Mouse (Mus musculus) neural tube, embryonic 15.5 days (tissue): ENCODE measurements around the gene Orai3. TPM values are rescaled to one million over a fixed set of nuclear protein-coding genes. Genes with fewer than 3 reads are reported as not detected.

Experiments
- ATAC-seq: fragments of 200-750 bp; cut with Nextera tagmentation; 2 replicates; pipeline ENCODE4 v1.8.0; 2017; ENCODE audit warnings: mild to moderate bottlenecking, moderate TSS enrichment, moderate library complexity; ENCODE audit not compliant: low FRiP score
- H3K27ac ChIP-seq: fragments of 300-500 bp; sonication (generic); replicated peaks from 2 replicates; pipeline ENCODE4 v1.5.1; 2015; ENCODE audit warnings: mild to moderate bottlenecking, inconsistent platforms
- H3K27me3 ChIP-seq: fragments of 300-500 bp; sonication (generic); replicated peaks from 2 replicates; pipeline ENCODE4 v1.6.1; 2015; ENCODE audit warnings: inconsistent platforms
- H3K36me3 ChIP-seq: fragments of 300-500 bp; sonication (generic); 2 replicates; pipeline ENCODE4 v1.6.1; 2015; ENCODE audit warnings: inconsistent platforms
- H3K4me1 ChIP-seq: fragments of 300-500 bp; sonication (generic); 2 replicates; pipeline ENCODE4 v1.6.1; 2015; ENCODE audit warnings: inconsistent platforms
- H3K4me2 ChIP-seq: fragments of 300-500 bp; sonication (generic); 2 replicates; pipeline ENCODE4 v1.6.1; 2015; ENCODE audit warnings: inconsistent platforms, mild to moderate bottlenecking, moderate library complexity
- H3K4me3 ChIP-seq: fragments of 300-500 bp; sonication (generic); replicated peaks from 2 replicates; pipeline ENCODE4 v1.5.1; 2015; ENCODE audit warnings: mild to moderate bottlenecking, inconsistent platforms
- H3K9ac ChIP-seq: fragments of 300-500 bp; sonication (generic); replicated peaks from 2 replicates; pipeline ENCODE4 v1.6.1; 2015; ENCODE audit warnings: mild to moderate bottlenecking, inconsistent platforms
- H3K9me3 ChIP-seq: fragments of 300-500 bp; sonication (generic); replicated peaks from 2 replicates; pipeline ENCODE4 v1.6.1; 2016; ENCODE audit warnings: inconsistent platforms
- whole genome bisulfite sequencing: fragments of 180-500 bp; shearing (Covaris S2); methylation state at CpG from one replicate; pipeline ENCODE4 v1.1.7; 2015; ENCODE audit warnings: mixed read lengths; 5-methylcytosine and 5-hydroxymethylcytosine counted together
- polyA plus RNA-seq: library from polyadenylated mRNA; unstranded; fragments of >200 nt; fragmentation: Nextera tagmentation; extraction: Ambion mirVana; gene quantifications from 2 replicates; pipeline ENCODE4 v1.2.1, GENCODE M21; 2015

The Orai3 gene
- polyA plus RNA-seq, 1 experiment from 2014 or later: 8.6 TPM

GRCm38 (mm10) chr7:127747559-127748234, 21.9 kb upstream of the Orai3 start:
- Histone ChIP-seq H3K9ac (peak overlapping the region; percentile 95), H3K27ac (no peak overlapping the region; the same call in 1 of the 2 replicates), H3K4me2 (peak overlapping the region; percentile 88), H3K4me3 (peak overlapping the region; percentile 85), H3K27me3 (no peaks in the 10 kb centered on the region), H3K36me3 (peaks cover 48% of the 10 kb centered on the region), H3K4me1 (peaks cover 30% of the 10 kb centered on the region), H3K9me3 (no peaks in the 10 kb centered on the region)
- ATAC-seq: no peak
- WGBS: 41% methylated on average over 6 of the region's 6 CpGs

GRCm38 (mm10) chr7:127748235-127748560, 21.4 kb upstream of the Orai3 start:
- 94% methylated on average over 28 of the region's 28 CpGs for WGBS
- no peaks in the 10 kb centered on the region for H3K9me3 ChIP-seq
- H3K27me3 ChIP-seq: no peaks in the 10 kb centered on the region
- H3K9ac ChIP-seq: no peak overlapping the region
- H3K36me3 ChIP-seq: peaks cover 53% of the 10 kb centered on the region
- peaks cover 35% of the 10 kb centered on the region for H3K4me1 ChIP-seq
- peak overlapping the region; percentile 85; the same call in 1 of the 2 replicates for H3K4me3 ChIP-seq
- H3K4me2 ChIP-seq: peak overlapping the region; percentile 88
- no peak for ATAC-seq
- H3K27ac ChIP-seq: no peak overlapping the region; the same call in 1 of the 2 replicates

- no peak overlapping the region for H3K27ac ChIP-seq
- no peak for ATAC-seq
- no peaks in the 10 kb centered on the region for H3K27me3 ChIP-seq
- no peaks in the 10 kb centered on the region for H3K9me3 ChIP-seq
- peaks cover 43% of the 10 kb centered on the region for H3K4me1 ChIP-seq
- no peak overlapping the region for H3K4me2 ChIP-seq
- no peak overlapping the region for H3K4me3 ChIP-seq
- peaks cover 73% of the 10 kb centered on the region for H3K36me3 ChIP-seq
- H3K9ac ChIP-seq: no peak overlapping the region
- 87% methylated on average over 19 of the region's 19 CpGs for WGBS
Observed at GRCm38 (mm10) chr7:127750131-127751127, 19.2 kb upstream of the Orai3 start.

- Histone ChIP-seq H3K4me2 (no peak overlapping the region), H3K27me3 (no peaks in the 10 kb centered on the region), H3K9me3 (no peaks in the 10 kb centered on the region), H3K4me3 (no peak overlapping the region), H3K36me3 (peaks cover 85% of the 10 kb centered on the region), H3K9ac (no peak overlapping the region), H3K4me1 (peaks cover 54% of the 10 kb centered on the region), H3K27ac (no peak overlapping the region)
- 93% methylated on average over 5 of the region's 5 CpGs for WGBS
- ATAC-seq: no peak
Observed at GRCm38 (mm10) chr7:127751619-127752018, 18.0 kb upstream of the Orai3 start.

- Histone ChIP-seq H3K4me2 (no peak overlapping the region), H3K9me3 (no peaks in the 10 kb centered on the region), H3K9ac (no peak overlapping the region), H3K27ac (no peak overlapping the region), H3K4me3 (no peak overlapping the region), H3K36me3 (peaks cover 89% of the 10 kb centered on the region), H3K27me3 (no peaks in the 10 kb centered on the region), H3K4me1 (peaks cover 58% of the 10 kb centered on the region)
- WGBS: 97% methylated on average over 27 of the region's 27 CpGs
- no peak for ATAC-seq
Observed at GRCm38 (mm10) chr7:127752069-127752468, 17.5 kb upstream of the Orai3 start.

GRCm38 (mm10) chr7:127753158-127753557, 16.5 kb upstream of the Orai3 start:
- Histone ChIP-seq H3K4me1 (peaks cover 56% of the 10 kb centered on the region), H3K27me3 (no peaks in the 10 kb centered on the region), H3K36me3 (peaks cover 98% of the 10 kb centered on the region), H3K9ac (0 out of 2 replicates have a peak overlapping the region, but pooled peaks have one; percentile 1), H3K4me2 (no peak overlapping the region), H3K4me3 (no peak overlapping the region), H3K9me3 (no peaks in the 10 kb centered on the region), H3K27ac (no peak overlapping the region)
- no peak for ATAC-seq
- 85% methylated on average over 5 of the region's 5 CpGs for WGBS

GRCm38 (mm10) chr7:127753741-127754140, 15.9 kb upstream of the Orai3 start:
- WGBS: 92% methylated on average over 7 of the region's 7 CpGs
- peaks cover 98% of the 10 kb centered on the region for H3K36me3 ChIP-seq
- no peak overlapping the region for H3K27ac ChIP-seq
- H3K9me3 ChIP-seq: no peaks in the 10 kb centered on the region
- no peak for ATAC-seq
- H3K4me3 ChIP-seq: no peak overlapping the region
- H3K4me2 ChIP-seq: no peak overlapping the region
- H3K9ac ChIP-seq: no peak overlapping the region
- H3K27me3 ChIP-seq: no peaks in the 10 kb centered on the region
- peaks cover 53% of the 10 kb centered on the region for H3K4me1 ChIP-seq

GRCm38 (mm10) chr7:127759716-127760115, 9.9 kb upstream of the Orai3 start:
- Histone ChIP-seq H3K27me3 (no peaks in the 10 kb centered on the region), H3K36me3 (peaks cover 81% of the 10 kb centered on the region), H3K4me3 (no peak overlapping the region), H3K27ac (no peak overlapping the region), H3K4me1 (peaks cover 32% of the 10 kb centered on the region), H3K9ac (no peak overlapping the region), H3K9me3 (no peaks in the 10 kb centered on the region), H3K4me2 (no peak overlapping the region; the same call in 1 of the 2 replicates)
- no peak for ATAC-seq
- WGBS: 81% methylated on average over 6 of the region's 6 CpGs

- H3K4me3 ChIP-seq: no peak overlapping the region
- WGBS: 77% methylated on average over 3 of the region's 3 CpGs
- H3K27me3 ChIP-seq: no peaks in the 10 kb centered on the region
- H3K9me3 ChIP-seq: no peaks in the 10 kb centered on the region
- H3K4me1 ChIP-seq: peaks cover 25% of the 10 kb centered on the region
- no peak for ATAC-seq
- no peak overlapping the region for H3K27ac ChIP-seq
- no peak overlapping the region for H3K9ac ChIP-seq
- H3K36me3 ChIP-seq: peaks cover 81% of the 10 kb centered on the region
- H3K4me2 ChIP-seq: no peak overlapping the region
Observed at GRCm38 (mm10) chr7:127760478-127760877, 9.1 kb upstream of the Orai3 start.

GRCm38 (mm10) chr7:127761026-127761425, 8.6 kb upstream of the Orai3 start:
- Histone ChIP-seq H3K27ac (no peak overlapping the region), H3K4me2 (no peak overlapping the region), H3K4me3 (no peak overlapping the region), H3K9me3 (no peaks in the 10 kb centered on the region), H3K4me1 (peaks cover 21% of the 10 kb centered on the region), H3K9ac (no peak overlapping the region), H3K36me3 (peaks cover 81% of the 10 kb centered on the region), H3K27me3 (no peaks in the 10 kb centered on the region)
- 45% methylated on average over 7 of the region's 7 CpGs for WGBS
- no peak for ATAC-seq

GRCm38 (mm10) chr7:127763642-127764041, 6.0 kb upstream of the Orai3 start:
- H3K4me3 ChIP-seq: no peak overlapping the region
- WGBS: 94% methylated on average over 4 of the region's 4 CpGs
- peaks cover 81% of the 10 kb centered on the region for H3K36me3 ChIP-seq
- no peaks in the 10 kb centered on the region for H3K27me3 ChIP-seq
- H3K4me2 ChIP-seq: no peak overlapping the region
- no peaks in the 10 kb centered on the region for H3K9me3 ChIP-seq
- no peak overlapping the region for H3K9ac ChIP-seq
- no peak for ATAC-seq
- peaks cover 6% of the 10 kb centered on the region for H3K4me1 ChIP-seq
- H3K27ac ChIP-seq: no peak overlapping the region

GRCm38 (mm10) chr7:127765756-127766155, 3.9 kb upstream of the Orai3 start:
- Histone ChIP-seq H3K9ac (no peak overlapping the region), H3K4me2 (no peak overlapping the region), H3K27ac (no peak overlapping the region), H3K4me3 (no peak overlapping the region), H3K36me3 (peaks cover 66% of the 10 kb centered on the region), H3K27me3 (no peaks in the 10 kb centered on the region), H3K9me3 (no peaks in the 10 kb centered on the region), H3K4me1 (peaks cover 27% of the 10 kb centered on the region)
- WGBS: 98% methylated on average over 2 of the region's 2 CpGs
- no peak for ATAC-seq
